Mouse (Mus musculus): ENCODE measurements around the gene Dusp14.

DNA sequence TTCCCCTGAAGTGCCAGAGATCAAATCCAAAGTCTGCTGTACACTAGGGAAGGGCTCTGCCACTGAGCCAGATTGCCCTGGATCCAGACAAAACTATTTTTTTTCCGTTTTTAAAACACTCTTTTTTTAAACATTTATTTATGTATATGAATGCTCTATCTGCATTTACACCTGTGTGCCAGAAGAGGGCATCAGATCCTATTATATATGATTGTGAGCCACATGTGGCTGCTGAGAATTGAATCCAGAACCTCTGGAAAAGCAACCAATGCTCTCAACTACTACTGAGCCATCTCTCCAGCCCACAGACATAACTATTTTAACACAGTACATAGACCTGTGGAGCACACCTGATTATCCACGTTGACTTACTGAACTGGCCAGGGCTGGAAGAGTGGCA is 47.2 kb upstream of the Dusp14 start:
- TF ChIP-seq CTCF (IDR thresholded peaks at IDR 0.05; ENCODE audit: low read depth) = peak; percentile 45
- TF ChIP-seq EP300 (IDR thresholded peaks at IDR 0.05; ENCODE audit: low read depth) = no peak
